Comparison of ENCODE assay signal across 20 mouse cellular contexts in the genomic region with DNA sequence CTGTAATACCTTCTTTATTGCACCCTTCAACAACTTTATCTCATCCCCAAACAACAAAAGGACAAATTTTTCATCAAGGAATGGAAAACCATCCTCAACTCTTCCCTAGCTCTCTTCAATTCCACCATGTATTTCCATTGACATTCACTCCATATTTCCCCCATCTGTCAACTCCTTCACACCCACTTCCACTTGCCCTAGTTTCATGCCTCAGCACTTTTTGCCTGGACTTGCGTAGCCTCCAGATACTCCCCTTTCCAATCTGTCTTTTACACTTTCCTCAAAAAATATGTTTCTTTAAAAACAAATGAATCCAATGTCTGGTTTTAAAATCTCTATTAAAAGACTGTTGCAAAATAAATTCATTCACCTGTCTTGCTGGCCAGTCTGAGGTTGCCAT.
"Had no signal": no experiment of that assay in that cellular context is flagged by ENCODE, and none has a peak within 500 bp of the region (broad histone marks: within the 10 kb centered on the region; RNA-seq: fewer than 3 reads in every experiment).

No protein-coding gene starts in this region.

- DNase-seq: cerebellum, adult 8-10 months; cerebellum, adult 9-10 months; cerebellum, adult 9-11 months; cerebellum, postnatal 10 days; cerebellum, postnatal 14 days; cerebellum, postnatal 25 days; cerebellum, postnatal 36 days; forebrain, postnatal 0 days; gastrocnemius, adult 2 months; gastrocnemius, postnatal 10 days; gastrocnemius, postnatal 14 days; gastrocnemius, postnatal 25 days; gastrocnemius, postnatal 36 days; heart, adult 11 months; heart, adult 18-20 months; heart, adult 2 months had no signal

- ATAC-seq: forebrain, embryonic 13.5 days; forebrain, embryonic 14.5 days; forebrain, embryonic 15.5 days; forebrain, embryonic 16.5 days; forebrain, postnatal 0 days had no signal
